Mouse (Mus musculus) E14TG2a.4 (cell line): ENCODE results near the gene Ndufa11.

Source experiments
- H3K27me3 ChIP-seq: 2 replicates; pipeline ENCODE4 v1.6.1; 2014; ENCODE audit warnings: low read length, control low read depth; ENCODE audit not compliant: insufficient read depth
- H3K36me3 ChIP-seq: 2 replicates; pipeline ENCODE4 v1.6.1; 2014; ENCODE audit warnings: low read length, control low read depth; ENCODE audit not compliant: insufficient read depth
- H3K4me1 ChIP-seq: replicated peaks from 2 replicates; pipeline ENCODE4 v1.6.1; 2014; ENCODE audit warnings: low read depth, low read length, control low read depth
- H3K4me3 ChIP-seq: replicated peaks from 2 replicates; pipeline ENCODE4 v1.5.1; 2014; ENCODE audit warnings: mild to moderate bottlenecking, low read length
- H3K9me3 ChIP-seq: 2 replicates; pipeline ENCODE4 v1.6.1; 2014; ENCODE audit warnings: low read length, control low read depth
- CTCF ChIP-seq: conservative IDR thresholded peaks from 2 replicates; pipeline ENCODE4 v1.5.1; 2014; ENCODE audit warnings: low read length
- NANOG ChIP-seq: IDR thresholded peaks from 2 replicates; pipeline ENCODE4 v1.6.1; 2014; ENCODE audit warnings: borderline replicate concordance, low read length, mixed read lengths
- POU5F1 ChIP-seq: IDR thresholded peaks from 2 replicates; pipeline ENCODE4 v1.6.1; 2014; ENCODE audit warnings: low read length, borderline replicate concordance

Ndufa11 gene

GRCm38 (mm10) chr17:56717363-56718058 is at the start of gene Ndufa11, which contains the start of gene Vmac:
TSS of gene Ndufa11 (plus strand) at chr17:56717767.
TSS of gene Vmac (minus strand) at chr17:56718022.
- Histone ChIP-seq H3K4me1 (peaks cover 79% of the 10 kb centered on the region), H3K9me3 (no peaks in the 10 kb centered on the region), H3K36me3 (peaks cover 70% of the 10 kb centered on the region), H3K27me3 (no peaks in the 10 kb centered on the region), H3K4me3 (peak within 1 kb of the TSS; percentile 96)
- no peak for TF ChIP-seq CTCF
- TF ChIP-seq POU5F1: no peak
- TF ChIP-seq NANOG: no peak

GRCm38 (mm10) chr17:56668384-56669144 is 49.0 kb upstream of the Ndufa11 start:
- H3K27me3 ChIP-seq: peaks cover 25% of the 10 kb centered on the region
- TF ChIP-seq CTCF (peak; percentile 53), NANOG (no peak)
- H3K36me3 ChIP-seq: no peaks in the 10 kb centered on the region
- H3K4me1 ChIP-seq: peaks cover 40% of the 10 kb centered on the region
- peak overlapping the region; percentile 81 for H3K4me3 ChIP-seq
- H3K9me3 ChIP-seq: no peaks in the 10 kb centered on the region

GRCm38 (mm10) chr17:56669766-56670165 is 47.8 kb upstream of the Ndufa11 start:
- no peak for TF ChIP-seq CTCF
- TF ChIP-seq POU5F1: no peak
- TF ChIP-seq NANOG: no peak
- H3K36me3 ChIP-seq: peaks cover 3% of the 10 kb centered on the region
- no peaks in the 10 kb centered on the region for H3K9me3 ChIP-seq
- H3K4me1 ChIP-seq: peaks cover 37% of the 10 kb centered on the region
- no peak overlapping the region for H3K4me3 ChIP-seq
- H3K27me3 ChIP-seq: peaks cover 25% of the 10 kb centered on the region

DNA sequence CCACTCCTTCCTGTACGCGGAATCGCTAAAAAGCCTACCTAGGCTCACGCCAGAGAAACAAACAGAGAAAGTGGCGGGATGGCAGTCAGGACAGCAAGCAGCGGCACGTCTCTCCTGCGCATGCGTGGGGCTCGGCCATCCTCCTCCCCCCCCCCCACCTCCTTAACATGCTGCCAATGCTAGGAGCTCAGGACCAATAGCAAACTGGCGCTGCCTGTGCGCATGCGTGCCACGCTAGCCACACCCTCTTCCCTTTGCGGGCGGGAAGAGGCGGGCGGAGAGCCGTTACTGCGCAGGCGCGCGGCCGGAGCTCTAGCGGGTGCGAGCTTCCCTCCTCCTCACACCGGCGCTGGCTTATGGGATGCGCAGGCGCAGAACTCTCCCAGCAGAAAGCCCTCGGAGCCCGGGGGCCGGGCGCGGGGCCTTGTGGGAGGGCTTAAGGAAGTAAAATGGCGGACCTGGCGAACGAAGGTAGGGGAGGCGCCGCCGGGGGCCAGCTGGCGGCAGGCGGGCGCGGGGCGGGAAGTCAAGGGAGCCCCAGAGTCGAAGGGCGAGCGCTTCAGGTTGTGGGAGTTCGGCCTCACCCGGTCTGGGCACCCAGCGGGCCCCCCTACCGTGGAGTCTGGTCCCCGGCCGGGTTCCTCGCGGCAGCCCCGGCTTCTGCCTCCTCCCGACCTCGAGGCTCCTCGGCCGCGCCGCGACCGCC is 44.5 kb upstream of the Ndufa11 start, which contains the start of gene Ranbp3:
Gene Ranbp3, plus strand, starts transcription at position 354 of the 706 bp plus-strand sequence.
- Histone ChIP-seq H3K4me1 (peaks cover 54% of the 10 kb centered on the region), H3K9me3 (no peaks in the 10 kb centered on the region), H3K27me3 (peaks cover 12% of the 10 kb centered on the region), H3K36me3 (peaks cover 36% of the 10 kb centered on the region), H3K4me3 (peak within 1 kb of the TSS; percentile 98)
- TF ChIP-seq NANOG: no peak
- TF ChIP-seq CTCF: no peak
- no peak for TF ChIP-seq POU5F1

DNA sequence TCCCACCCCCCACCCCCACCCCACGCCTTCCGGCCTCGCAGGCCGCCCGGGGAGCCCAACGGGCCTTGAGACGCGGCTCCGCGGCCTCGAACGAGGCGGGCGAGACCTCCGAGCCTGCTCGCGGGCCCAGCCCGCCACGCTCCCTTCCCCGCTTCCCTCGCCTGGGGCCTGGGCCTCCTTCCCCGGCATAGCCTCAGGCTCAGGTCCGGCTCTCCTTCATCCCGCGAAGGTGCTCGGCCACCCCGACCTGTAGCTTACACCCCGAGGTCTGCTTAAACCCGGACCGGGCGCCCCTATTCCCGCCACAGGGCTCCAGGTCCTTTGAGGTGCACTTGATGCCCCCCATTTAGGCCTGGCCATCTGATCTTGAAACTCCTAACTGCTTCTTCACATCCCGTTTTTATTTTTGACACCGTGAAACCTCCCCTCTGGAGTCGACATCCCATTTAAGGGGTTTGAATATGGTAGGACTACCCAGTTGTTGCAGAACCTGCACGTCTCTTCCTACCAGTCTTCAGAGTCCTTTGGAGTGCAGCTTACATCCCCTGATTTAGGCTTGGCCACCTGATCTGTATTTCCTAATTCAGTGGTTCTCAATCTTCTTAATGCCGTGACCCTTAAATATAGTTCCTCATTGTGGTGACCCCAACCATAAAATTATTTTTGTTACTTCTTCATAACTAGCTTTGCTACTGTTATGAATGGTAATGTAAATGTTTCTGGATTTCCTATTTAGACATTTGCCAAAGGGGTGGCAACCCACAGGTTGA is 43.7 kb upstream of the Ndufa11 start:
- peaks cover 6% of the 10 kb centered on the region for H3K27me3 ChIP-seq
- TF ChIP-seq CTCF: no peak
- TF ChIP-seq NANOG: no peak
- no peak for TF ChIP-seq POU5F1
- peak overlapping the region; percentile 98 for H3K4me3 ChIP-seq
- peaks cover 50% of the 10 kb centered on the region for H3K4me1 ChIP-seq
- H3K9me3 ChIP-seq: no peaks in the 10 kb centered on the region
- H3K36me3 ChIP-seq: peaks cover 42% of the 10 kb centered on the region

- peaks cover 98% of the 10 kb centered on the region for H3K36me3 ChIP-seq
- no peaks in the 10 kb centered on the region for H3K9me3 ChIP-seq
- H3K4me1 ChIP-seq: peaks cover 75% of the 10 kb centered on the region
- H3K4me3 ChIP-seq: no peak overlapping the region
- no peaks in the 10 kb centered on the region for H3K27me3 ChIP-seq
- TF ChIP-seq POU5F1: no peak
- TF ChIP-seq NANOG: no peak
- TF ChIP-seq CTCF: no peak
Measured at GRCm38 (mm10) chr17:56681791-56682190, 35.8 kb upstream of the Ndufa11 start.

DNA sequence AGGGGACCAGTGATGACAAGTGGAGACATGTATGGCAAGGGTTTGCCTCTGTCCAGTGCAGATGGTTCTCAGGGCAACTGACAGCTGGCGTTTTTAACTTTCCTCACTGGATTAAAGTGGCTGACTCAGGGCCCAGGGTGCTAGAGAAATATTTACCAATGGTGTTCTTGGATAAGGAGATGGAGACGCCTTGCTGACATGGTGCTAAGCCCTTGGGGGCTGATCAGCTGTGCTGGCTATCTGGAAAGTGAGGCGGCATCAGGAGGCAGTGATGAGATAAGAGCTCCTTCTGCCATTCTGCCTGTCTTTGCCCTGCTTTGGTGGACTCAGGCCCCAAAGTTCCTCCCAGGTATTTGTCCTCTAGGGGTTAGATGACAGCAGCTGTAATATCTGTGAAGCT is 34.7 kb upstream of the Ndufa11 start:
- H3K4me3 ChIP-seq: no peak overlapping the region
- TF ChIP-seq POU5F1 (no peak), CTCF (no peak), NANOG (no peak)
- peaks cover 98% of the 10 kb centered on the region for H3K36me3 ChIP-seq
- H3K4me1 ChIP-seq: peaks cover 71% of the 10 kb centered on the region
- H3K9me3 ChIP-seq: no peaks in the 10 kb centered on the region
- no peaks in the 10 kb centered on the region for H3K27me3 ChIP-seq
